Mouse (Mus musculus) adrenal gland, adult 18-20 months (tissue): ENCODE measurements at regions not wholly inside any gene's neighbourhood (a gene's known extent, or its start where the extent isn't known, plus 50 kb on each side); places are given as distances from the start of the nearest gene placed in this dataset.

Experiments
- DNase-seq, 2 experiments: peaks; one replicate each; pipeline ENCODE4 v3.0.0; 2021 to 2022; ENCODE audit warnings: low spot score in 2 of 2

DNA sequence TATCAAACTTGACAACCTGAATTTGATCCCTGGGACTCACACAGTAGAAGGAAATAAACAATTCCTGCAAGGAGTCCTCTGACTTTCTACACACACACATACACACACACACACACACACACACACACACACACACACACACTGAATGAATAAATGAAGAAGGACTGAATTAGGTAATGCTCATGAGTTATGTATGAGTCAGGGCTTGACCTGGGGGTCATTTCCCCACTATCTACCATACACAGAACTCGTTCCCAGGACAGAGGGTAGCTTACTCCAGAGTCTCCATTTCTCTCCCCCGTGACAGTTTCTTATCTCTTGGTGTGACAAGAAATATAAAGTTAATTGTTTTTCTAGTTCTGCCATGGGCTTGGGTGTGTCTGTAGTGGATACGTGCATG, 50.1 kb upstream of the Gadd45a start:
- no peak for DNase-seq
